Mouse (Mus musculus) heart, adult 2 months (tissue): ENCODE results near the gene Cyp2a5.

Source experiments
- CTCF ChIP-seq: fragments of 200-600 bp; IDR thresholded peaks from 2 replicates; pipeline ENCODE4 v1.8.1; 2022; ENCODE audit warnings: antibody characterized with exemption, mild to moderate bottlenecking, moderate library complexity
- EP300 ChIP-seq: fragments of 200-500 bp; IDR thresholded peaks from 2 replicates; pipeline ENCODE4 v1.6.1; 2011; ENCODE audit warnings: low read depth, low read length, control low read depth; ENCODE audit not compliant: insufficient read depth
- POLR2A ChIP-seq: fragments of 200-500 bp; IDR thresholded peaks from 2 replicates; pipeline ENCODE4 v1.6.1; 2011; ENCODE audit warnings: mild to moderate bottlenecking, low read depth, low read length, control low read depth; ENCODE audit not compliant: insufficient read depth

DNA sequence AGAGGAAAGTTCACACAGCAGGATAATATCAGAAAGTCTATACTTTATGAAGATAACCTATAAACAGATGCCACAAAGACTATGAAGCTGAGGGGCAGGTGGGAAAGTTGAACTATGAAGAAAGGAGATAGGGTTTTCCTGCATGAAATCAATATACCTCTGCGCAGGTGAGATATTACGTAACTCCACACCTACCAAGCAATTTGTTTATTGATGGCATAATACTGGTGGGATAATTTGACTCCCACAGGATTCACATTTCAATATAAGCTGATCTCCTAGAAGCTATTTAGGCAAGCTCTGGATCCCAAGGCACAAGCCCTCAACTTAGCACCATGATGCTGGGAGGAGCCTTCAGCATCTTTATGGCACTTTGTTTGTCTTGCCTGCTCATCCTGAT is 26.5 kb upstream of the Cyp2a5 start, which contains the start of gene Cyp2g1:
- TF ChIP-seq CTCF (no peak), POLR2A (no peak), EP300 (no peak)
